Mouse (Mus musculus): Measurements from ENCODE around the gene Ccdc34.

- TF ChIP-seq CTCF (IDR thresholded peaks at IDR 0.05; ENCODE audit: low read depth, low read length) (no peak), GATA1 (IDR thresholded peaks at IDR 0.05; ENCODE audit: borderline replicate concordance, low read length) (no peak), POLR2AphosphoS5 (IDR thresholded peaks at IDR 0.05; ENCODE audit: insufficient replicate concordance, low read depth, low read length) (no peak)
Observed at GRCm38 (mm10) chr2:110204169-110204568, 186.6 kb downstream of the Ccdc34 start.

Measured in G1E (cell line).